Mouse (Mus musculus): ENCODE data around the gene Msto1.
A peak's percentile ranks its signal among the peaks of the same experiment; 100 is the strongest.
"Not testable (repeated sequence)": the region's sequence is repeated elsewhere in the genome, so short reads cannot be mapped to it uniquely, and the experiment has no call there.

The Msto1 gene

GRCm38 (mm10) chr3:88913511-88914383 is at the start of gene Msto1:
TSS of gene Msto1 (minus strand) at chr3:88913999.
- DNase-seq (ENCODE audit: low read depth, low spot score): peak; percentile 97

- DNase-seq (ENCODE audit: low read depth, low spot score): not testable (repeated sequence)
These were observed 49.4 kb upstream of the Msto1 start for GRCm38 (mm10) chr3:88963211-88963610.

- no peak for DNase-seq (ENCODE audit: low read depth, low spot score)
These were observed 39.9 kb upstream of the Msto1 start for GRCm38 (mm10) chr3:88953736-88954135.

GRCm38 (mm10) chr3:88953246-88953645 is 39.4 kb upstream of the Msto1 start:
- no peak for DNase-seq (ENCODE audit: low read depth, low spot score)

- no peak for DNase-seq (ENCODE audit: low read depth, low spot score)
These were observed 37.6 kb upstream of the Msto1 start for GRCm38 (mm10) chr3:88951327-88951800.

GRCm38 (mm10) chr3:88950576-88951326 is 37.0 kb upstream of the Msto1 start, which contains the start of the genes Ash1l and Dap3:
TSS of gene Ash1l (plus strand) at chr3:88950622.
TSS of gene Dap3 (minus strand) at chr3:88951181.
- DNase-seq (ENCODE audit: low read depth, low spot score): peak; percentile 88

- DNase-seq (ENCODE audit: low read depth, low spot score): peak; percentile 91
These were observed 36.2 kb upstream of the Msto1 start for GRCm38 (mm10) chr3:88949786-88950575.

GRCm38 (mm10) chr3:88944109-88944508 is 30.3 kb upstream of the Msto1 start:
- DNase-seq (ENCODE audit: low read depth, low spot score): no peak

- no peak for DNase-seq (ENCODE audit: low read depth, low spot score)
These were observed 28.6 kb upstream of the Msto1 start for GRCm38 (mm10) chr3:88942316-88942880.

GRCm38 (mm10) chr3:88939749-88940148 is 25.9 kb upstream of the Msto1 start:
- peak; percentile 89 for DNase-seq (ENCODE audit: low read depth, low spot score)

- peak; percentile 60 for DNase-seq (ENCODE audit: low read depth, low spot score)
These were observed 25.3 kb upstream of the Msto1 start for GRCm38 (mm10) chr3:88939071-88939470.

GRCm38 (mm10) chr3:88929501-88929900 is 15.7 kb upstream of the Msto1 start:
- DNase-seq (ENCODE audit: low read depth, low spot score): no peak

- no peak for DNase-seq (ENCODE audit: low read depth, low spot score)
These were observed 11.9 kb upstream of the Msto1 start for GRCm38 (mm10) chr3:88925651-88926050.

- no peak for DNase-seq (ENCODE audit: low read depth, low spot score)
These were observed 10.3 kb upstream of the Msto1 start for GRCm38 (mm10) chr3:88923989-88924591.

- no peak for DNase-seq (ENCODE audit: low read depth, low spot score)
These were observed 7.6 kb upstream of the Msto1 start for GRCm38 (mm10) chr3:88921411-88921810.

- DNase-seq (ENCODE audit: low read depth, low spot score): no peak
These were observed 5.2 kb upstream of the Msto1 start for GRCm38 (mm10) chr3:88918981-88919380.

- DNase-seq (ENCODE audit: low read depth, low spot score): no peak
These were observed 598 bp upstream of the Msto1 start for GRCm38 (mm10) chr3:88914384-88914810.

- DNase-seq (ENCODE audit: low read depth, low spot score): no peak
These were observed 1.2 kb downstream of the Msto1 start for GRCm38 (mm10) chr3:88912585-88912984.

- DNase-seq (ENCODE audit: low read depth, low spot score): no peak
These were observed 7.2 kb downstream of the Msto1 start for GRCm38 (mm10) chr3:88906393-88907159.

- no peak for DNase-seq (ENCODE audit: low read depth, low spot score)
These were observed 8.1 kb downstream of the Msto1 start for GRCm38 (mm10) chr3:88905741-88906140.
